Mouse (Mus musculus) heart, postnatal 25 days (tissue): ENCODE results near the gene Gm21518. TPM values are rescaled to one million over a fixed set of nuclear protein-coding genes. Genes with fewer than 3 reads are reported as not detected.
"Not testable (repeated sequence)": the region's sequence is repeated elsewhere in the genome, so short reads cannot be mapped to it uniquely, and the experiment has no call there.

ENCODE experiments used
- DNase-seq: peaks from one replicate; pipeline ENCODE4 v3.0.0; 2022; ENCODE audit warnings: low spot score
- intact Hi-C: fragments of 180-260 bp; cut with DNase I; formaldehyde crosslinking; loops from one replicate; pipeline ENCODE4 v1.15.1; 2025
- total RNA-seq, 2 experiments: library from RNA; stranded (reverse); gene quantifications; 2 replicates each; pipeline ENCODE4 v1.2.3; 2021

Gm21518 gene
- not detected for total RNA-seq

GRCm38 (mm10) chrY:62190566-62190965 lies at the start of gene Gm21518:
Gene Gm21518, plus strand, starts transcription at chrY:62190866.
- DNase-seq, intact Hi-C loops: not testable (repeated sequence)
